Mouse (Mus musculus) MEL (cell line): ENCODE measurements around the gene Gosr1. TPM values are rescaled to one million over a fixed set of nuclear protein-coding genes. Genes with fewer than 3 reads are reported as not detected.

Experiments
- DNase-seq: peaks from one replicate; pipeline ENCODE4 v3.0.0; 2011; ENCODE audit warnings: low read depth, low spot score
- H3K27ac ChIP-seq: 2 replicates; pipeline ENCODE4 v1.5.1; 2012; ENCODE audit warnings: low read depth, mild to moderate bottlenecking, control low read depth, low read length, moderate library complexity; ENCODE audit not compliant: control insufficient read depth
- H3K27me3 ChIP-seq, 2 experiments: fragments of 150-350 bp in 1 of 2; sonication (generic) in 1 of 2; 2 replicates each; pipeline ENCODE4 v1.6.1; 2012; ENCODE audit warnings: low read length in 2 of 2, mild to moderate bottlenecking in 2 of 2, improper control_type of control experiment in 1 of 2, moderate library complexity in 1 of 2; ENCODE audit not compliant: insufficient read depth in 2 of 2, control insufficient read depth in 1 of 2
- H3K36me3 ChIP-seq, 2 experiments: 2 replicates each; pipeline ENCODE4 v1.6.1; 2012 to 2014; ENCODE audit warnings: low read length in 2 of 2, improper control_type of control experiment in 1 of 2, inconsistent platforms in 1 of 2, mild to moderate bottlenecking in 1 of 2; ENCODE audit not compliant: insufficient read depth in 2 of 2, control insufficient read depth in 1 of 2
- H3K4me1 ChIP-seq, 2 experiments: fragments of 150-350 bp in 1 of 2; sonication (generic) in 1 of 2; 2 replicates each; pipeline ENCODE4 v1.6.1; 2012; ENCODE audit warnings: low read length in 2 of 2, improper control_type of control experiment in 1 of 2, mild to moderate bottlenecking in 1 of 2; ENCODE audit not compliant: insufficient read depth in 2 of 2, control insufficient read depth in 1 of 2
- H3K4me3 ChIP-seq, 2 experiments: fragments of 150-350 bp in 1 of 2; sonication (generic) in 1 of 2; 2 replicates each; pipeline ENCODE4 v1.5.1; 2012; ENCODE audit warnings: low read depth in 2 of 2, low read length in 2 of 2, mild to moderate bottlenecking in 2 of 2, moderate library complexity in 2 of 2, control low read depth in 1 of 2, improper control_type of control experiment in 1 of 2; ENCODE audit not compliant: control insufficient read depth in 1 of 2, insufficient read depth in 1 of 2
- H3K79me2 ChIP-seq: 2 replicates; pipeline ENCODE4 v1.6.1; 2012; ENCODE audit warnings: mild to moderate bottlenecking, low read length, moderate library complexity; ENCODE audit not compliant: control insufficient read depth, poor library complexity, insufficient read depth
- H3K9ac ChIP-seq: 2 replicates; pipeline ENCODE4 v1.6.1; 2012; ENCODE audit warnings: low read depth, mild to moderate bottlenecking, control low read depth, low read length, moderate library complexity; ENCODE audit not compliant: control insufficient read depth, poor library complexity, severe bottlenecking
- H3K9me3 ChIP-seq: fragments of 150-350 bp; sonication (generic); replicated peaks from 2 replicates; pipeline ENCODE4 v1.6.1; 2012; ENCODE audit warnings: mild to moderate bottlenecking, low read length, improper control_type of control experiment, moderate library complexity; ENCODE audit not compliant: insufficient read depth
- CHD2 ChIP-seq: IDR thresholded peaks from 2 replicates; pipeline ENCODE4 v1.6.1; 2011; ENCODE audit warnings: low read length, improper control_type of control experiment
- CTCF ChIP-seq, 3 experiments: IDR thresholded peaks in 2 of 3; conservative IDR thresholded peaks in 1 of 3; 2 replicates each; pipeline ENCODE4 v1.5.1; 2011 to 2012; ENCODE audit warnings: low read length in 3 of 3, low read depth in 2 of 3, mild to moderate bottlenecking in 2 of 3, improper control_type of control experiment in 1 of 3, inconsistent platforms in 1 of 3, mixed read lengths in 1 of 3, moderate library complexity in 1 of 3; ENCODE audit not compliant: control insufficient read depth in 1 of 3, insufficient read depth in 1 of 3, poor library complexity in 1 of 3, severe bottlenecking in 1 of 3
- ELF1 ChIP-seq: IDR thresholded peaks from 2 replicates; pipeline ENCODE4 v1.6.1; 2014; ENCODE audit warnings: low read depth, mild to moderate bottlenecking, inconsistent platforms, low read length, improper control_type of control experiment, moderate library complexity
- ETS1 ChIP-seq: IDR thresholded peaks from 2 replicates; pipeline ENCODE4 v1.6.1; 2012; ENCODE audit warnings: low read depth, mild to moderate bottlenecking, inconsistent platforms, low read length, improper control_type of control experiment, moderate library complexity
- GABPA ChIP-seq: IDR thresholded peaks from 2 replicates; pipeline ENCODE4 v1.6.1; 2012; ENCODE audit warnings: low read depth, mild to moderate bottlenecking, inconsistent platforms, low read length, improper control_type of control experiment, moderate library complexity
- GATA1 ChIP-seq: IDR thresholded peaks from 2 replicates; pipeline ENCODE4 v1.6.1; 2011; ENCODE audit warnings: low read depth, low read length, improper control_type of control experiment
- JUND ChIP-seq: IDR thresholded peaks from 2 replicates; pipeline ENCODE4 v1.6.1; 2011; ENCODE audit warnings: low read depth, mild to moderate bottlenecking, improper control_type of control experiment, low read length
- MAFK ChIP-seq: IDR thresholded peaks from 2 replicates; pipeline ENCODE4 v1.6.1; 2011; ENCODE audit warnings: low read depth, mild to moderate bottlenecking, low read length, improper control_type of control experiment, borderline replicate concordance
- MAX ChIP-seq: IDR thresholded peaks from 2 replicates; pipeline ENCODE4 v1.6.1; 2011; ENCODE audit warnings: low read length, improper control_type of control experiment
- MXI1 ChIP-seq: IDR thresholded peaks from 2 replicates; pipeline ENCODE4 v1.6.1; 2011; ENCODE audit warnings: mild to moderate bottlenecking, low read depth, low read length, improper control_type of control experiment
- NELFE ChIP-seq: IDR thresholded peaks from 2 replicates; pipeline ENCODE4 v1.6.1; 2011; ENCODE audit warnings: low read depth, low read length, improper control_type of control experiment
- POLR2A ChIP-seq, 2 experiments: IDR thresholded peaks; 2 replicates each; pipeline ENCODE4 v1.6.1; 2011 to 2012; ENCODE audit warnings: low read length in 2 of 2, mild to moderate bottlenecking in 2 of 2, control low read depth in 1 of 2, improper control_type of control experiment in 1 of 2, low read depth in 1 of 2, moderate library complexity in 1 of 2; ENCODE audit not compliant: control insufficient read depth in 1 of 2, insufficient read depth in 1 of 2, poor library complexity in 1 of 2
- POLR2AphosphoS2 ChIP-seq: IDR thresholded peaks from 2 replicates; pipeline ENCODE4 v1.6.1; 2011; ENCODE audit warnings: low read length, improper control_type of control experiment
- POLR2AphosphoS5 ChIP-seq: IDR thresholded peaks from 2 replicates; pipeline ENCODE4 v1.6.1; 2012; ENCODE audit warnings: low read depth, borderline replicate concordance, mild to moderate bottlenecking, inconsistent platforms, low read length, moderate library complexity, mixed read lengths
- SIN3A ChIP-seq: IDR thresholded peaks from 2 replicates; pipeline ENCODE4 v1.6.1; 2012; ENCODE audit warnings: low read length, improper control_type of control experiment, inconsistent platforms
- UBTF ChIP-seq: IDR thresholded peaks from 2 replicates; pipeline ENCODE4 v1.6.1; 2012; ENCODE audit warnings: low read depth, mild to moderate bottlenecking, inconsistent platforms, low read length, improper control_type of control experiment, moderate library complexity, borderline replicate concordance; ENCODE audit not compliant: insufficient read depth
- USF1 ChIP-seq: IDR thresholded peaks from 2 replicates; pipeline ENCODE4 v1.6.1; 2014; ENCODE audit warnings: low read depth, mild to moderate bottlenecking, inconsistent platforms, low read length, improper control_type of control experiment, moderate library complexity
- USF2 ChIP-seq, 2 experiments: IDR thresholded peaks; 2 replicates each; pipeline ENCODE4 v1.6.1; 2011 to 2012; ENCODE audit warnings: improper control_type of control experiment in 2 of 2, low read length in 2 of 2, borderline replicate concordance in 1 of 2, inconsistent platforms in 1 of 2, low read depth in 1 of 2, mild to moderate bottlenecking in 1 of 2; ENCODE audit not compliant: insufficient read depth in 1 of 2
- ZC3H11A ChIP-seq: IDR thresholded peaks from 2 replicates; pipeline ENCODE4 v1.6.1; 2012; ENCODE audit warnings: low read depth, mild to moderate bottlenecking, inconsistent platforms, low read length, improper control_type of control experiment
- ZKSCAN1 ChIP-seq: IDR thresholded peaks from 2 replicates; pipeline ENCODE4 v1.6.1; 2012; ENCODE audit warnings: low read depth, mild to moderate bottlenecking, inconsistent platforms, low read length, improper control_type of control experiment, moderate library complexity
- ZMIZ1 ChIP-seq: IDR thresholded peaks from 2 replicates; pipeline ENCODE4 v1.6.1; 2012; ENCODE audit warnings: low read depth, mild to moderate bottlenecking, inconsistent platforms, low read length, improper control_type of control experiment, moderate library complexity
- polyA plus RNA-seq, 2 experiments: library from polyadenylated mRNA; stranded (reverse) in 1 of 2; unstranded in 1 of 2; fragments of >175 nt in 1 of 2; fragments of >200 nt in 1 of 2; gene quantifications; 2 replicates each; pipeline versions ENCODE4 v1.2.1 to v1.2.4; 2012; ENCODE audit warnings: low replicate concordance in 2 of 2, low read depth in 1 of 2; ENCODE audit not compliant: insufficient read length in 2 of 2, insufficient read depth in 1 of 2, missing spikeins in 1 of 2
- total RNA-seq: library from RNA; depleted of rRNA; stranded (reverse); fragments of 300-350 nt; gene quantifications from 2 replicates; pipeline ENCODE4 v1.2.3, GENCODE M21; 2012

Gene Gosr1
- total and polyA plus RNA-seq, 3 experiments: 23.1 to 25.8 TPM; not detected in 1

DNA sequence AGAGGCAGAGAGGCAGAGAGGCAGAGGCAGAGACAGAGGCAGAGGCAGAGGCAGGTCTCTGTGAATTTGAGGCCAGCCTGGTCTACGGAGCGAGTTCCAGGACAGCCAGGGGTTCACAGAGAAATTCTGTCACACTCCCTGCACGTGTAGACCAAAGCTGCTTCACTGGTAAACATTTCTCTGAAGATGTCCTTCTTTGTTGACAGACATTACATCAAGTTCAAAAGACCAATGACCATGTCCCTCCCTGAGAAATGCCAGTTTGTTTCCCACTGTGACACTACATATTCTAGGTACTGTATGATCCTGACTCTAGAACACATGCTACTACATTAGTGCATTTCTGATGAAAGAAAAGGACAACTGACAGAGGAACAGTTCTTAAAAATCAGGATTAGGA lies 32.7 kb downstream of the Gosr1 start:
- no peaks in the 10 kb centered on the region for H3K9me3 ChIP-seq
- TF ChIP-seq USF1 (no peak), ZKSCAN1 (no peak), MAFK (no peak), ZC3H11A (no peak), GABPA (no peak), ELF1 (no peak), MAX (no peak), CTCF (IDR thresholded peaks at IDR 0.05 in 2 of 3, conservative IDR thresholded peaks at IDR 0.05 in 1 of 3; ENCODE audit: control insufficient read depth in 1 of 3, insufficient read depth in 1 of 3, low read depth in 2 of 3, low read length in 3 of 3, poor library complexity in 1 of 3, severe bottlenecking in 1 of 3) (no peak), USF2 (IDR thresholded peaks at IDR 0.05; ENCODE audit: borderline replicate concordance in 1 of 2, insufficient read depth in 1 of 2, low read depth in 1 of 2, low read length in 2 of 2) (no peak), POLR2AphosphoS5 (no peak), CHD2 (no peak), NELFE (no peak), POLR2A (IDR thresholded peaks at IDR 0.05; ENCODE audit: control insufficient read depth in 1 of 2, insufficient read depth in 1 of 2, low read depth in 1 of 2, low read length in 2 of 2, poor library complexity in 1 of 2) (no peak), GATA1 (no peak), JUND (no peak), ZMIZ1 (no peak), MXI1 (no peak), SIN3A (no peak)
- H3K79me2 ChIP-seq: no peaks in the 10 kb centered on the region
- no peaks in the 10 kb centered on the region for H3K27me3 ChIP-seq
- H3K27ac ChIP-seq: no peak overlapping the region
- no peak overlapping the region for H3K9ac ChIP-seq
- no peak overlapping the region for H3K4me3 ChIP-seq
- peaks cover 5 to 14% of the 10 kb centered on the region in 2 experiments for H3K36me3 ChIP-seq
- DNase-seq: no peak
- H3K4me1 ChIP-seq: peaks cover under 1 to 3% of the 10 kb centered on the region in 2 experiments; a peak in 3 of 4 replicates

DNA sequence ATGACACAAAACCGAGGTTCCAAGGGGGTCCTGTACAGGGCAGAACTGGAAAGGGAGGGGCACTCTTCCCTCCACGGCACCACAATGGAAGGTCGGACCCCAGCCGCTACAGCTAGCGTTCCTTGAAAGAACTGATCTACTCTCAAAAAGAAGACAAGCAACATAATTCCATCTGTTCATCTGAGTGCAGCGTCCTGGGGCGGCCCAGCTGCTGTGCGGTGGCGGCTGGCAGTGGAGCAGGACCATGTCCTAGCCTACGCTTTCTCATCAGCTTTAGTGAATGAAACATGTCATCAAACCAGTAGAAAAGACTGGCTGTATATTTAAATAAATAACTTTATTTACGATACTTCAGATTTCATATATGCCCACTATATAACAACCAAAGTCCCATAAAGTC lies 35.3 kb downstream of the Gosr1 start:
- no peak overlapping the region for H3K4me3 ChIP-seq
- no peaks in the 10 kb centered on the region for H3K27me3 ChIP-seq
- no peaks in the 10 kb centered on the region for H3K79me2 ChIP-seq
- no peak for DNase-seq
- H3K27ac ChIP-seq: no peak overlapping the region
- H3K36me3 ChIP-seq: peaks cover 0 to 4% of the 10 kb centered on the region in 2 experiments; a peak in 2 of 4 replicates
- no peaks in the 10 kb centered on the region for H3K9me3 ChIP-seq
- TF ChIP-seq MAX: no peak
- TF ChIP-seq ZMIZ1: no peak
- no peak for TF ChIP-seq ETS1
- no peak for TF ChIP-seq ZC3H11A
- TF ChIP-seq UBTF: no peak
- TF ChIP-seq POLR2AphosphoS2: no peak
- TF ChIP-seq, all 39 proteins: peak for 0
- H3K4me1 ChIP-seq: no peaks in the 10 kb centered on the region
- H3K9ac ChIP-seq: no peak overlapping the region
